Mouse (Mus musculus): ENCODE results near the gene 4930438A08Rik. TPM values are rescaled to one million over a fixed set of nuclear protein-coding genes. Genes with fewer than 3 reads are reported as not detected.

Gene 4930438A08Rik
- polyA plus RNA-seq, 1 experiment from 2014 or later: not detected

GRCm38 (mm10) chr11:58260156-58260555 lies 14.4 kb upstream of the 4930438A08Rik start:
- no peaks in the 10 kb centered on the region for H3K9me3 ChIP-seq (ENCODE audit: low read depth, low read length)
- no peak overlapping the region for H3K4me3 ChIP-seq (ENCODE audit: low read depth, low read length)
- no peak for TF ChIP-seq CTCF (IDR thresholded peaks at IDR 0.05; ENCODE audit: low read depth)
- H3K36me3 ChIP-seq (ENCODE audit: insufficient read depth): no peaks in the 10 kb centered on the region
- ATAC-seq (ENCODE audit: insufficient read depth): no peak
- H3K27me3 ChIP-seq (ENCODE audit: insufficient read depth, low read length): no peaks in the 10 kb centered on the region
- H3K4me1 ChIP-seq (ENCODE audit: insufficient read depth): no peaks in the 10 kb centered on the region
- H3K4me2 ChIP-seq: no peak overlapping the region
- DNase-seq: no peak
- WGBS: 81% methylated on average over 4 of the region's 4 CpGs
- H3K9ac ChIP-seq: no peak overlapping the region
- no peak overlapping the region for H3K27ac ChIP-seq (ENCODE audit: low read depth)

- 85% methylated on average over 4 of the region's 4 CpGs for WGBS
These were observed 12.8 kb upstream of the 4930438A08Rik start for GRCm38 (mm10) chr11:58261826-58262225.

GRCm38 (mm10) chr11:58262336-58262735 lies 12.3 kb upstream of the 4930438A08Rik start:
- no peaks in the 10 kb centered on the region for H3K9me3 ChIP-seq (ENCODE audit: low read depth, low read length)
- H3K4me3 ChIP-seq (ENCODE audit: low read depth, low read length): no peak overlapping the region
- ATAC-seq (ENCODE audit: insufficient read depth) (no peak), DNase-seq (no peak)
- H3K4me1 ChIP-seq (ENCODE audit: insufficient read depth): no peaks in the 10 kb centered on the region
- H3K27ac ChIP-seq (ENCODE audit: low read depth): no peak overlapping the region
- no peak for TF ChIP-seq CTCF (IDR thresholded peaks at IDR 0.05; ENCODE audit: low read depth)
- no peaks in the 10 kb centered on the region for H3K27me3 ChIP-seq (ENCODE audit: insufficient read depth, low read length)
- no peak overlapping the region for H3K4me2 ChIP-seq
- H3K36me3 ChIP-seq (ENCODE audit: insufficient read depth): no peaks in the 10 kb centered on the region
- 84% methylated on average over 3 of the region's 3 CpGs for WGBS
- no peak overlapping the region for H3K9ac ChIP-seq

More at GRCm38 (mm10) chr11:58261826-58262225, 12.8 kb upstream of the 4930438A08Rik start:
- no peaks in the 10 kb centered on the region for H3K9me3 ChIP-seq (ENCODE audit: low read depth, low read length)
- H3K4me1 ChIP-seq (ENCODE audit: insufficient read depth): no peaks in the 10 kb centered on the region
- DNase-seq (no peak), ATAC-seq (ENCODE audit: insufficient read depth) (no peak)
- H3K27me3 ChIP-seq (ENCODE audit: insufficient read depth, low read length): no peaks in the 10 kb centered on the region
- H3K9ac ChIP-seq: no peak overlapping the region
- no peak for TF ChIP-seq CTCF (IDR thresholded peaks at IDR 0.05; ENCODE audit: low read depth)
- no peak overlapping the region for H3K4me3 ChIP-seq (ENCODE audit: low read depth, low read length)
- H3K27ac ChIP-seq (ENCODE audit: low read depth): no peak overlapping the region
- no peaks in the 10 kb centered on the region for H3K36me3 ChIP-seq (ENCODE audit: insufficient read depth)
- H3K4me2 ChIP-seq: no peak overlapping the region

- ATAC-seq (ENCODE audit: insufficient read depth) (no peak), DNase-seq (no peak)
- 66% methylated on average over 2 of the region's 2 CpGs for WGBS
These were observed 11.1 kb upstream of the 4930438A08Rik start for GRCm38 (mm10) chr11:58263516-58263915.

GRCm38 (mm10) chr11:58264546-58264945 lies 10.1 kb upstream of the 4930438A08Rik start:
- Histone ChIP-seq H3K4me2 (no peak overlapping the region), H3K9me3 (ENCODE audit: low read depth, low read length) (no peaks in the 10 kb centered on the region), H3K27ac (ENCODE audit: low read depth) (no peak overlapping the region), H3K4me1 (ENCODE audit: insufficient read depth) (no peaks in the 10 kb centered on the region), H3K27me3 (ENCODE audit: insufficient read depth, low read length) (no peaks in the 10 kb centered on the region), H3K9ac (no peak overlapping the region), H3K4me3 (ENCODE audit: low read depth, low read length) (no peak overlapping the region), H3K36me3 (ENCODE audit: insufficient read depth) (no peaks in the 10 kb centered on the region)
- ATAC-seq (ENCODE audit: insufficient read depth) (no peak), DNase-seq (no peak)
- 76% methylated on average over 9 of the region's 9 CpGs for WGBS
- TF ChIP-seq CTCF (IDR thresholded peaks at IDR 0.05; ENCODE audit: low read depth): no peak

More at GRCm38 (mm10) chr11:58263516-58263915, 11.1 kb upstream of the 4930438A08Rik start:
- Histone ChIP-seq H3K4me2 (no peak overlapping the region), H3K4me3 (ENCODE audit: low read depth, low read length) (no peak overlapping the region), H3K9me3 (ENCODE audit: low read depth, low read length) (no peaks in the 10 kb centered on the region), H3K27me3 (ENCODE audit: insufficient read depth, low read length) (no peaks in the 10 kb centered on the region), H3K4me1 (ENCODE audit: insufficient read depth) (no peaks in the 10 kb centered on the region), H3K9ac (no peak overlapping the region), H3K36me3 (ENCODE audit: insufficient read depth) (no peaks in the 10 kb centered on the region), H3K27ac (ENCODE audit: low read depth) (no peak overlapping the region)
- no peak for TF ChIP-seq CTCF (IDR thresholded peaks at IDR 0.05; ENCODE audit: low read depth)

- H3K36me3 ChIP-seq (ENCODE audit: insufficient read depth): no peaks in the 10 kb centered on the region
- no peaks in the 10 kb centered on the region for H3K9me3 ChIP-seq (ENCODE audit: low read depth, low read length)
- no peaks in the 10 kb centered on the region for H3K4me1 ChIP-seq (ENCODE audit: insufficient read depth)
- H3K4me3 ChIP-seq (ENCODE audit: low read depth, low read length): no peak overlapping the region
- WGBS: 72% methylated on average over 3 of the region's 3 CpGs
- H3K4me2 ChIP-seq: no peak overlapping the region
- H3K27ac ChIP-seq (ENCODE audit: low read depth): no peak overlapping the region
- DNase-seq (no peak), ATAC-seq (ENCODE audit: insufficient read depth) (no peak)
- no peaks in the 10 kb centered on the region for H3K27me3 ChIP-seq (ENCODE audit: insufficient read depth, low read length)
- no peak for TF ChIP-seq CTCF (IDR thresholded peaks at IDR 0.05; ENCODE audit: low read depth)
- no peak overlapping the region for H3K9ac ChIP-seq
These were observed 6.3 kb upstream of the 4930438A08Rik start for GRCm38 (mm10) chr11:58268285-58268684.

- DNase-seq: no peak
- ATAC-seq (ENCODE audit: insufficient read depth): no peak
- no peak for TF ChIP-seq CTCF (IDR thresholded peaks at IDR 0.05; ENCODE audit: low read depth)
- Histone ChIP-seq H3K36me3 (ENCODE audit: insufficient read depth) (no peaks in the 10 kb centered on the region), H3K9me3 (ENCODE audit: low read depth, low read length) (no peaks in the 10 kb centered on the region), H3K4me1 (ENCODE audit: insufficient read depth) (no peaks in the 10 kb centered on the region), H3K9ac (no peak overlapping the region), H3K27me3 (ENCODE audit: insufficient read depth, low read length) (no peaks in the 10 kb centered on the region), H3K27ac (ENCODE audit: low read depth) (no peak overlapping the region), H3K4me2 (no peak overlapping the region), H3K4me3 (ENCODE audit: low read depth, low read length) (no peak overlapping the region)
- WGBS: 72% methylated on average over 4 of the region's 4 CpGs
These were observed 1.2 kb downstream of the 4930438A08Rik start for GRCm38 (mm10) chr11:58275756-58276155.

Data from lung, embryonic 14.5 days (tissue).